Mouse (Mus musculus) myocyte (in vitro differentiated cells): ENCODE results near the gene Erich3.

Experiments
- E2F4 ChIP-seq: IDR thresholded peaks from one replicate; pipeline ENCODE4 v1.6.1; 2011; ENCODE audit warnings: mild to moderate bottlenecking, control low read depth, moderate library complexity; ENCODE audit not compliant: insufficient read depth
- MAX ChIP-seq: IDR thresholded peaks from one replicate; pipeline ENCODE4 v1.6.1; 2011; ENCODE audit warnings: low read depth, mild to moderate bottlenecking, control low read depth
- MYOD1 ChIP-seq, 3 experiments: IDR thresholded peaks; one replicate each; pipeline ENCODE4 v1.6.1; 2011; ENCODE audit warnings: control low read depth in 2 of 3, low read depth in 2 of 3, mild to moderate bottlenecking in 2 of 3, moderate library complexity in 1 of 3; ENCODE audit not compliant: insufficient read length in 2 of 3, control insufficient read depth in 1 of 3

DNA sequence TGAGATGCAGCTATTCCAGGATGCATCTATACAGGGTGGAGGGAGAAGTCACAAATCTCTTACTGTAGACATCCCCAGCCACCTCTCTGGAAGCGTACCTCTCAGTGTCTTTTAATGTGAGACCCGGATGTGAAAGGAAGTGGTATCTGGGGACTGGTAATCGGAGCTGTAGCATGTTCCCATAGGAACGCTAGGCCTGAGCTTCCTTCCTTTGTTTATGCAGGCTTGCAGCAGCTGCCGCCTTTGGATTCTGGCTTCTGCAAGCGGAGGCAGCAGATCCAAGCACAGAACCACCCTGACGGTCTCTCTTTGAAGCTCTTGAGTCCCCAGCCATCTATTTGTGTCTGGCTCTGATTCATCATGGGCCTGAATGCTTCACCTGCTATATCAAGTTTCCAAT is 143.0 kb downstream of the Erich3 start:
- TF ChIP-seq E2F4 (no peak), MYOD1 (IDR thresholded peaks at IDR 0.05; ENCODE audit: control insufficient read depth in 1 of 3, insufficient read length in 2 of 3, low read depth in 2 of 3) (peak in 2 of 3 experiments; percentile 29 to 62), MAX (no peak)
